Mouse (Mus musculus): ENCODE results near the gene Ppm1l.

The Ppm1l gene

GRCm38 (mm10) chr3:69433580-69433979 lies 116.9 kb downstream of the Ppm1l start:
- DNase-seq (ENCODE audit: low read depth, low spot score) = no peak

- DNase-seq (ENCODE audit: low read depth, low spot score) = peak; percentile 59
Observed at GRCm38 (mm10) chr3:69438773-69439514, 122.3 kb downstream of the Ppm1l start.

GRCm38 (mm10) chr3:69440761-69441160 lies 124.1 kb downstream of the Ppm1l start:
- DNase-seq (ENCODE audit: low read depth, low spot score) = no peak

GRCm38 (mm10) chr3:69446989-69447388 lies 130.3 kb downstream of the Ppm1l start:
- no peak for DNase-seq (ENCODE audit: low read depth, low spot score)

GRCm38 (mm10) chr3:69449041-69449440 lies 132.4 kb downstream of the Ppm1l start:
- DNase-seq (ENCODE audit: low read depth, low spot score) = no peak

GRCm38 (mm10) chr3:69454330-69454729 lies 137.7 kb downstream of the Ppm1l start:
- DNase-seq (ENCODE audit: low read depth, low spot score) = no peak

GRCm38 (mm10) chr3:69456071-69456470 lies 139.4 kb downstream of the Ppm1l start:
- DNase-seq (ENCODE audit: low read depth, low spot score) = no peak

GRCm38 (mm10) chr3:69458756-69459155 lies 142.1 kb downstream of the Ppm1l start:
- peak; percentile 65 for DNase-seq (ENCODE audit: low read depth, low spot score)

DNA sequence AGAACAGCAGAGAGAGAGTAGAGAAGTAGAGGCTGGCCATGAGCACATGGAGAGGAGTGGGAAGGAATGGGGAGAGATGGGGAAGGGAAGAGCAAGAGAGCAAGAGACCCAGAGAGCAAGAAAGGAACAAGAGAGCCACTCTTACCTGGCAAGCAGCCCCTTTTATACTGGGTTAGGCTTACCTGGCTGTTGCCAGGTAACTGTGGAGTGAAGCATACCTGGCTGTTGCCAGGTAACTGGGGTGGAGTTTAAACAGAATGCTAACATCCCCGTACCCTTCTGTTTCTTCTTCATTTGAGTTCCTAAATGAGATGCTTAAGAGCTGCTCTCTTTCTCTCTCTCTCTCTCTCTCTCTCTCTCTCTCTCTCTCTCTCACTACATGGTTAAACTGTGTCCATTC lies 145.3 kb downstream of the Ppm1l start:
- no peak for DNase-seq (ENCODE audit: low read depth, low spot score)

DNA sequence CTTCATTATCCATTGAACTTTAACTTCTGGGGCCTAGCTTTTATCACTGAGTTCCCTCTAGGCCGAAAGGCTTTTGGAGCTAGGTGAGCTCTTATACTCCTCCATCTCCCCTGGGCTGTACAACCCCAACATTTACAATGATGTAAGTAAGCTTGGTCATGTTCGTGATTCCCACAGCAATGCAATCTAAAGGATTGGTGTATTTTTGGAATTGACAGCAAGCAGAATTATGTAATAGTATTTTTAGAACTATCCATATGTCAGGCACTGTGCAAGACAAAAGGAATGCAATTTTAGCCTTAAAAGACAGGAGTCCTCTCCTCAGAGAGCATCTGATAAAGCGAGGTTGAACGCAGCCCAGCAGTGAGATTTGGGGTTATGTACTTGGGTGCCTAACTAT lies 149.1 kb downstream of the Ppm1l start:
- DNase-seq (ENCODE audit: low read depth, low spot score) = peak; percentile 57

GRCm38 (mm10) chr3:69468280-69469008 lies 151.8 kb downstream of the Ppm1l start:
- DNase-seq (ENCODE audit: low read depth, low spot score) = peak; percentile 40

GRCm38 (mm10) chr3:69469463-69470141 lies 152.9 kb downstream of the Ppm1l start:
- DNase-seq (ENCODE audit: low read depth, low spot score) = no peak

- DNase-seq (ENCODE audit: low read depth, low spot score) = no peak
Observed at GRCm38 (mm10) chr3:69470142-69470796, 153.6 kb downstream of the Ppm1l start.

GRCm38 (mm10) chr3:69475850-69476450 lies 159.3 kb downstream of the Ppm1l start:
- DNase-seq (ENCODE audit: low read depth, low spot score) = no peak

GRCm38 (mm10) chr3:69479937-69480336 lies 163.3 kb downstream of the Ppm1l start:
- DNase-seq (ENCODE audit: low read depth, low spot score) = no peak

DNA sequence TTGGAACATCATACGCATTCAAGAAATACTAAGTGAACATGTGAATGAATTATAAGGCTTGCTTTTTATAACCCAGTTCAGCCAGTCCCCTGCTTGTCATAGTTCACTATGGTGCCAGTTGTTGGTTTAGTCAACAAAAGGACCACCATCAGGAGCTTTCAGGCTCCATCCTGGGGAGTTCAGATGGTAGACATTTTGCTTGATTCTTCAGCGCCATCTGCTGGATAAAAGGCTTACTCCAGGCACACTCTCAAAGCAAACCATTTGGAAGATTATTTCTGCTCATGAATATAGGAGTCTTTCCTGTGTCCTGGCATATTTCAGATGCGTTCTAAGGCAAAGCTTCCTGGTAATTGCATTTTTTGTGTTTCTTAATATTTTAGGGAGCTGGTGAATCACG lies 165.2 kb downstream of the Ppm1l start:
- peak; percentile 62 for DNase-seq (ENCODE audit: low read depth, low spot score)

DNA sequence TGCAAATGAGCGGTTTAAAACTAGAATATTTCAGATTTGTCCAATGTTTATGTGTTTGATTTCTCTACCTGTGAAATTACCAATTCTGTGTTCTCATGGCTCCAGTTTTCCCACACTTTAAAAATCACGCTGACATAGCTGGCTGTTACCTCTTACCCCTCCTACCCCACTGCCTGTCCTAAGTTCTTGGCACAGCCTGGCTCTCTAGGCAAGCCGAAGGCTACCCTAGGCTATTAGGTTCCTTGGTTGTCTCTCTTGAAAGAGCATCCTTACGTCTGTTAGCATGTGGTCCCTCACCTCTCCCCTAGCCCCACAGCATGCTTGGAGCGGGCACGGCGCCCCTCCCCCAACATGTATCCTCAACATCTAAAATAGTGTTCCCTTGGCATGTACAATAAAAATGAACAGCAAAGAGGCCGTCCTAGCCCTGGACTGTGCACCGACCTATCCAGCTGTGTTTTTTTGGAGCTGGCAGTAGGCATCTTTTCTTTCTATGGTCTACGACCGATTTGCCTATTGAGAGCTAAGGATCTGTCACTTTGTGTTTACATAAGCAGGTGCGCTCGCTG lies 167.4 kb downstream of the Ppm1l start:
- DNase-seq (ENCODE audit: low read depth, low spot score) = no peak

DNA sequence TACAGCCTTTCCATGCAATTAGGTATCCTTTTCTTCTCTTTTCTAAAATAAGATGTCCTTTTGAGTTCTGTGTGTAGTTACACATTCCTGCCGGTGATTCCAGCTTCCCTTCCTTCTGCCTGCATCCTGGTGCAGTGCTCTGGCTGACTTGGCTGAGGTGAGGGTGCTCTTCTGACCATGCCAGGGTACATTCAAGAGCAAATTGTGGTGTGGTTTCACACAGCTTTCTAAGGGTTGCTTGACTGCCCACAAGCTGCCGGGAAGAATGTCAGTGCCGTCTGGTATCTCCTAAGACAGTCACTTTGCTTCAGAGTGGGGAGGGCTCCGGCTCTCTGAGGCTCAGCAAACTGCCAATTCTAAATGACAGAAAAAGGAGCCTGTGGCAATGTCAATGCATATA lies 167.9 kb downstream of the Ppm1l start:
- DNase-seq (ENCODE audit: low read depth, low spot score) = no peak

GRCm38 (mm10) chr3:69485347-69485746 lies 168.7 kb downstream of the Ppm1l start:
- no peak for DNase-seq (ENCODE audit: low read depth, low spot score)

- DNase-seq (ENCODE audit: low read depth, low spot score) = no peak
Observed at GRCm38 (mm10) chr3:69485756-69486155, 169.1 kb downstream of the Ppm1l start.

DNA sequence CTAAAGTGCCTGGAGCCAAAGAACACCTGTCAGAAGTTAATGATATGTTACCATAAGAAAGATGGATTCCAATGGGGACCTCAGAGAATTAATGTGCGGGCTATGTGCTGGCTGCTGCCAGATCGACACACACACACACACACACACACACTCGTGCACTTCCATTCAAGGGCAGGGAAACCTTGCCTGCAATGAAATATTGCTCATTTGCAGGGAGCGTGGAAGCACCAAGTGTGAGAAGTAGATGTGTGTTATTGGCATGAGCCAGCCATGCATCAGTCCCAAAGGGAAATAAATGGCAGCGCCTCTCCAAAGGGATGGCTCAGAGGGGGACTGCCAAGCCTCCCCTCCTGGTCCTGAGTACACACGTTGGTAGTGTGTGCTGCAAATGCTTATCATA lies 170.8 kb downstream of the Ppm1l start:
- DNase-seq (ENCODE audit: low read depth, low spot score) = no peak

Data from telencephalon, adult 2 months (tissue).